Mouse (Mus musculus) erythroid progenitor cell, adult 5-6 weeks (primary cell): ENCODE data around the gene Per1. TPM values are rescaled to one million over a fixed set of nuclear protein-coding genes. Genes with fewer than 3 reads are reported as not detected.

Experiments
- ATAC-seq: replicated peaks from 2 replicates; pipeline ENCODE4 v1.8.0; 2016; ENCODE audit warnings: moderate number of reproducible peaks, mild to moderate bottlenecking, moderate TSS enrichment, inconsistent platforms; ENCODE audit not compliant: poor library complexity, low FRiP score, severe bottlenecking
- total RNA-seq, 2 experiments: library from RNA; stranded (forward) in 1 of 2; stranded (reverse) in 1 of 2; fragments of 150-400 nt in 1 of 2; fragments of 186-747, 209-891 nt in 1 of 2; gene quantifications; 2 replicates each; pipeline versions ENCODE4 v1.2.3 to v1.2.4; 2015 to 2017; ENCODE audit warnings: low replicate concordance in 2 of 2

Gene Per1
- total RNA-seq, 2 experiments from 2014 or later = 3.3 to 3.4 TPM

DNA sequence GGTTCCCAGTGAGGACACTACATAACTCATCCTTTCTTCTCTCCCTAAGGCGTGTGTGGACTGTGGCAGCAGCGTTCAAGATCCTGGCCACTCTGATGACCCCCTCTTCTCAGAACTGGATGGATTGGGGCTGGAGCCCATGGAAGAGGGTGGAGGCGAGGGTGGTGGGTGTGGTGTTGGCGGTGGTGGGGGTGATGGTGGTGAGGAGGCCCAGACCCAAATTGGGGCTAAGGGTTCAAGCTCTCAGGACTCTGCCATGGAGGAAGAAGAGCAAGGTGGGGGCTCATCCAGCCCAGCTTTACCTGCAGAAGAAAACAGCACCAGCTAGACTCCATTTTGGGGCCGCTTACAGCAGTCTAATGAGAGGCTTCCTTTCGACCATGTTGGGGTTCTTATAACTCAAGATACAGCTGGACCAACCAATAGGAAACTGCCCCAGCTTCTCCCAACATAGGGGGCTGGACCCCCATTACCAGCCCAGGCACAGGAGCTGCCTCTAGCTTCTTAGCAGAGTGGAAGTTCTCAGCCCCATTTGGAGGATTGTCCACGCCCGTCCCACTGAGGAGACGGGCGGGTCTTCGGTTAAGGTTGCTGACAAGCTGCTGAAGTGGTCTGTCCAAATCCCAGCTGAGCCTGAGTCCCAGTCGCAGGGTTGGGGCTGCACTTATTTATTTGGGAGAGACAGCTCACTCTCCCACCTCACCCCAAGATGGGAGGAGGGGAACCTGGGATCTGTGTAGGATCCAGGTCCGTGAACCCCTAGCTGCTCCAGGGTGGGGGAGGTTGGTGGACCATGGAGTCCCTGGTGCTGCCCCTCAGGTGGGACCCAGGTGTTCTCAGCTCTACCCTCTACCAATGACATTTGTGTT, 14.2 kb downstream of the Per1 start:
- no peak for ATAC-seq

DNA sequence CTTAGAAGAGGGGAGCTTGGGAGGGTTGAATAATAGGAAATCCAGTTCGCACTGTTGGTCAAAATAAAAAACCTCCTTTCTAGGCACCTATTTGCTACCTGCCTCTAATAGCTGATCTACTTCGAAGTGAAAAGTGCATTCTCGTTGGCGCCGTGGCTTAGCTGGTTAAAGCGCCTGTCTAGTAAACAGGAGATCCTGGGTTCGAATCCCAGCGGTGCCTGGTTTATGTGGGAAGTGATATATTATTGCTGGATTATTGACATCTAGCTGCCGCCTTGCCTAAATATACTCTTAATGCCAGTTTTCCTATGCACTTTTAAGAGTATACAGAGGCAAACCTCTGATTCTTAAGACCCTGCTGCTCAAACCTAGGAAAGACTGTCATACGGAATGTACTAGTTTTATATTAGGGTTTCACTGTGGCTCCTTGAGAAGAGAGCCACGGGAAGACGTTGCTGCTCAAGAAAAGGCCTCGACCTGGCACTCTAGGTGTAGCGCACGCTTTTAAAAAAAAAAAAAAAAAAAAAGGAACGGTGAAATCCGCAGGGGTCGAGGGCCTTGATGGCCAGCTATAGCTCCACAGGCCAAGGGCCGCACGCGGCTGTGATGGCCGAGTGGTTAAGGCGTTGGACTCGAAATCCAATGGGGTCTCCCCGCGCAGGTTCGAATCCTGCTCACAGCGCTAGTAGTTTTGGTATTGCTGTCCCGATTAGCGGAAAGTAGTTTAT, 15.5 kb downstream of the Per1 start:
- peak; percentile 77 for ATAC-seq

- ATAC-seq = no peak
Observed at GRCm38 (mm10) chr11:69111051-69111810, 16.2 kb downstream of the Per1 start.

- ATAC-seq = no peak
Observed at GRCm38 (mm10) chr11:69111865-69112264, 16.8 kb downstream of the Per1 start.

GRCm38 (mm10) chr11:69114018-69114417, 19.0 kb downstream of the Per1 start:
- no peak for ATAC-seq

DNA sequence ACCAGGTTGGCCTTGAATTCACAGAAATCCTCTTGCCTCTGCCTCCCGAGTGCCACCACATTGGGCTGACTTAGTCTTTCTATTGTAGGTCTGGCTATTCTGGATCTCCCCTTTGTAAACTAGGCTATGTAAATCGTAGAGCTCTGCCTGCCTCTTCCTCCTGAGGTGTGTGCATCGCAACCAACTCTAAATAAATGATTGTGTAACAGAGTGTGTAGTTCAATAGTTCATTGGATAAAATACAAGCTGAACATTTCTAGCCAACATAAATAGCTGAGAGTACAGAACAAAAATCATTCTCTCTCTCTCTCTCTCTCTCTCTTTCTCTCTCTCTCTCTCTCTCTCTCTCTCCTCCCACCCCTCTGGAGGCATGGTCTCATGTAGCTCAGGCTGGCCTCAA, 19.6 kb downstream of the Per1 start:
- no peak for ATAC-seq

- no peak for ATAC-seq
Observed at GRCm38 (mm10) chr11:69116843-69117242, 21.8 kb downstream of the Per1 start.

DNA sequence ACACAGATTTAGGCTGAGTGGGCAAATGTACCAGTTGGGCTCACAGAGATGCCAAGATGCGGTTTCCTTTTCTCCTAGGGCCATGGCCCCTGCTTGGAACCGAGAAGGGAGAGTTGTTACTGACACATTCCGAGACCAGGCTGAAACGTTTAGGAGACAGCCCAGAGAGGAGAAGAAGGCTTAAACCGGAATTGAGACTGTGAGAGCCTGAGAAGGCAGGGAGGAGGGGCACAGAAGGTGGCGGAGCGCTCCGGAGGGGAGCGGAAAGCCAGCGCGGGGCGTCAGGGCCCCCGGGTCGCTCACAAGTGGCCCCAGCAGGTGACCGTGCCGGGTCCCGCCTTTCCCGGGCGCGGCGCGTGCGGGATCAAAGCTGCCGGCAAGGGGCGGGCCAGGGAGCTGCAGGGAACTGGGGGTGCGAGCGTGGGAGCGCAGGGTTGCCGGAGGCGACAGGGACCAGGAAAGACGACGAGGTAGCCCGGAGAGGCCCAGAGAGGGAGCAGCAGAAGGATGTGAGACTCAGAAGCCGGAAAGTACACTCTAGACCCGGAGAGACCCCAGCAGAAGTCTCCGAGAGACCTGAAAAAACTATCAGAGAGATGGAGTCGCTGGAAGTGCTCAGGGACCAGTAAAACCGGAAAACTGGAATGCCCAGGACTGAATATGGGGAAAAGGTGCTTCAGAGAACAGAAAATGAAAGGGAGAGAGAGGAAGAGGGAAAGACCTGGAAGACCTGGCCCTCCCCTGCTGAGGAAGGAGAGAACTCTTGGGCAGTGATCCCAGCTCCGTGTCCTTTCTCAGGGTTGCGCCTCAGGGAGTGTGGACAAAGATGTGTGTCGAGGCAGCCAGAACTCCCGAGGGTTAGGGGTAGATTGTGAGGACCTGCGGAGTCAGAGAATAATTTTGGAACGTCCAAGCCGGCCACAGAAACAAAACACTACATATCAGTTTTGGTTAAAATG, 23.0 kb downstream of the Per1 start:
- peak; percentile 69 for ATAC-seq

- peak; percentile 55 for ATAC-seq
Observed at GRCm38 (mm10) chr11:69118765-69119164, 23.7 kb downstream of the Per1 start.

DNA sequence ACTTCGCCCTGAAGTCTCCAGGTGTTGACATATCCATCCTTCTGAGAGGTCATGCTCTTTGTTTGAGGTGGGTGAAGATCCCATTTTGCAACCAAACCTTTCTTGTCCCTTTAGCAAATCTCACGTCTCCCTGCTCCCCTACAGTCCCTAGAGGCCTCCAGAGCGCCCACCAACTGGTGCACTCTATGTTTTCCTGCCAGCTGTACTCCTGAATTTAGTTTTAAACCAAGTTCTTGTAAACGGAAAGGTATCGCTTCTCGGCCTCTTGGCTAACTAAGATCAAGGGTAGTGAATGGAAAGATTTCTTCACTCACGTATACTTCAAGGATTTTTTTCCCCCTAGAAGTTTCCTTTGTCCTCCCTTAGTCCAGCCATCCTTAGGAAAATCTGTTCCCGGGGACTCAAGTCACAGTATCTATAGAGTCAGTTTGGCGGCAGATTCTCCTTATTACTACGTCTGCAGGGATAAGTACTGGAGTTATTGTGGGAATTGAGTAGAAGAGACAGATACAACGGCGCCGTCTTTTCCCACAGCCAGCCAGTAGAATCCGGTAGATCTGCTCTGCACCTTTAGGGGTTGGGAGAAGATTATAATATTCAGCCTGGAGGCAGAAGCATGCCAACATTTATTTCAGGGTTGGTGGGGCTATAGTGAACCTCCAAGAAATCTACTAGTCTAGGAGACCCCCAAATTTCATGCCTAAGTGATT, 24.6 kb downstream of the Per1 start:
- ATAC-seq = no peak

GRCm38 (mm10) chr11:69120221-69121000, 25.4 kb downstream of the Per1 start, which contains the start of gene Hes7:
Gene Hes7 (plus strand): TSS chr11:69120404.
- ATAC-seq = no peak

DNA sequence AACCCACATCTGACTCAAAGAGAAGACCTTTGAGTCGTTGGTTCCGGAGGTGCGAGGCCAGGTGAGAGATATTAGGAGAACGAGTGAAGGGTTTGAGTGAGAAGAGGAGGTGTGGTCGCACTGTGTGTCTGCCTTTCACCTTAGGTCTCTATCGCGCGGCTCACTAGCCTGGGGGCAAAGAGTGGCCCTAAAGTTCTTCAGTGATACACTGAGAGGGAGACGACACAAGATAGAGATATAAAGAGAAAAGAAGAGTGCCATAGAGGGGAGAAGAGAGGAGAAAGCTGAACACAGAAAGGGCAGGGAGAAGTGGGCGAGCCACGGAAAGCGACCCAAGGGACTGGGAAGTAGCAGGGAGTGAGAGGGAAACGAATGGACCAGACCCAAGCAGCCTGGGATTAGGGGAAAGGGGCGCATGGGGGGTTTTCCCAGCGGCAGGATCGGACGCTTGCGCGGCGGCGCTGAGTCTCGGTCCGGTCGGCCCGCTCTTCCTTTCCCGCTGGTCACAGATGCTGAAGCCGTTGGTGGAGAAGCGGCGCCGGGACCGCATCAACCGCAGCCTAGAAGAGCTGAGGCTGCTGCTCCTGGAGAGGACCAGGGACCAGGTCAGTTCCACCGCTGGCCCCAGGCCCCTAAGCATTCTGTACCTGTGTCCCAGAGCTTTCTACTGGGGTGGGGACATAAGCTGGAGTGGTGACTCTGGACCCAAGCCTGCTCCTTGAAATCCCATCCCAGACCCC, 26.2 kb downstream of the Per1 start:
- no peak for ATAC-seq

GRCm38 (mm10) chr11:69121741-69122335, 26.8 kb downstream of the Per1 start:
- ATAC-seq = no peak

- ATAC-seq = no peak
Observed at GRCm38 (mm10) chr11:69122336-69122951, 27.4 kb downstream of the Per1 start, which contains the start of gene 9130213A22Rik. Gene 9130213A22Rik (minus strand): TSS chr11:69122589.

DNA sequence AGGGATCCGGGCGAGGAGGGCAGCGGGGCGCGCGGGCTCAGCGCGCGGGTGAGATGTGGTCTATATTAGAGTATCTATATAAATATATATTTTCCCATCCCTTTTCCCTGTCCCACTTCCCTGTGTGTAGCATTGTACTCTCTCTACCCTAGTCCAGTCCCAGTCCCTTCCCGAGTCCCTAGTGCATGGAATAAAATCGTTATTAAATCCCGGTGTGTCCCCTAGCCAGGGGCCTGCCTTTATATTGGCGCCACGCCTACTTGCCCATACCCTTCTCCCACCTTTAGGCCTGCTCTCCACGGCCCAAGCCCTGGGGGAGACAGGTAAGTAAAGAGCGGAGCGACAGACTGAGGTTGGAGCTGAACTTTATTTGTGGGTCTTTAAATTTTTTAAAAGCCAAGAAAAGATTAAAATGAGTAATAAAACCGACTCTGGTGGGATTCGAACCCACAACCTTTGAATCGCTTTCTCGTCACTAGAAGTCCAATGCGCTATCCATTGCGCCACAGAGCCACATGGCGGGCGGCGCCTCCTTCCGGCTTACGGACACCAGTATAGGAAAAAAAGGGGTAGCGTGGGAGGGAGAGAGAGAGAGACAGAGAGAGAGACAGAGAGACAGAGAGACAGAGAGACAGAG, 28.2 kb downstream of the Per1 start:
- ATAC-seq = peak; percentile 48; the same call in 1 of the 2 replicates
